Mouse (Mus musculus) ES-Bruce4 (cell line): Measurements from ENCODE around the gene Ddi2. TPM values are rescaled to one million over a fixed set of nuclear protein-coding genes. Genes with fewer than 3 reads are reported as not detected.

ENCODE experiments used
- H3K27ac ChIP-seq: 2 replicates; pipeline ENCODE4 v1.5.1; 2012; ENCODE audit warnings: low read length, inconsistent platforms; ENCODE audit not compliant: insufficient read depth
- H3K27me3 ChIP-seq: 2 replicates; pipeline ENCODE4 v1.6.1; 2012; ENCODE audit warnings: mild to moderate bottlenecking, low read length, inconsistent platforms; ENCODE audit not compliant: control insufficient read depth, poor library complexity, insufficient read depth, severe bottlenecking
- H3K36me3 ChIP-seq: 2 replicates; pipeline ENCODE4 v1.6.1; 2012; ENCODE audit warnings: inconsistent platforms, mild to moderate bottlenecking, low read length, moderate library complexity; ENCODE audit not compliant: control insufficient read depth, poor library complexity, insufficient read depth, severe bottlenecking
- H3K4me1 ChIP-seq: one replicate; pipeline ENCODE4 v1.8.1; 2011; ENCODE audit warnings: low read length; ENCODE audit not compliant: control insufficient read depth, insufficient read depth
- H3K4me3 ChIP-seq: 2 replicates; pipeline ENCODE4 v1.5.1; 2011; ENCODE audit warnings: low read depth, mild to moderate bottlenecking, low read length
- H3K9ac ChIP-seq: 2 replicates; pipeline ENCODE4 v1.6.1; 2012; ENCODE audit warnings: low read depth, mild to moderate bottlenecking, inconsistent platforms; ENCODE audit not compliant: poor library complexity, severe bottlenecking
- H3K9me3 ChIP-seq: replicated peaks from 2 replicates; pipeline ENCODE4 v1.6.1; 2012; ENCODE audit warnings: mild to moderate bottlenecking, low read length, inconsistent platforms; ENCODE audit not compliant: control insufficient read depth, poor library complexity, insufficient read depth, severe bottlenecking
- CTCF ChIP-seq: IDR thresholded peaks from one replicate; pipeline ENCODE4 v1.8.1; 2011; ENCODE audit warnings: low read depth, low read length
- EP300 ChIP-seq: IDR thresholded peaks from 2 replicates; pipeline ENCODE4 v1.6.1; 2011; ENCODE audit warnings: low read depth, low read length; ENCODE audit not compliant: insufficient read depth
- POLR2A ChIP-seq: IDR thresholded peaks from one replicate; pipeline ENCODE4 v1.8.1; 2011; ENCODE audit warnings: low read length; ENCODE audit not compliant: insufficient read depth
- polyA plus RNA-seq: library from polyadenylated mRNA; stranded (reverse); fragments of >200 nt; gene quantifications from 2 replicates; pipeline ENCODE4 v1.2.4, GENCODE M21; 2011; ENCODE audit warnings: low read depth; ENCODE audit not compliant: missing spikeins, insufficient read depth, insufficient read length

Gene Ddi2
- polyA plus RNA-seq, 1 experiment, result 46.0 TPM

- H3K36me3 ChIP-seq, result no peaks in the 10 kb centered on the region
- no peak for TF ChIP-seq POLR2A
- peak; percentile 5 for TF ChIP-seq CTCF
- no peaks in the 10 kb centered on the region for H3K27me3 ChIP-seq
- no peak overlapping the region for H3K4me3 ChIP-seq
- H3K4me1 ChIP-seq, result no peaks in the 10 kb centered on the region
- H3K9me3 ChIP-seq, result no peaks in the 10 kb centered on the region
- H3K9ac ChIP-seq, result no peak overlapping the region
- H3K27ac ChIP-seq, result no peak overlapping the region
These were observed 83.7 kb downstream of the Ddi2 start for GRCm38 (mm10) chr4:141639474-141639873.

- Histone ChIP-seq H3K9me3 (no peaks in the 10 kb centered on the region), H3K36me3 (no peaks in the 10 kb centered on the region), H3K4me3 (no peak overlapping the region), H3K27me3 (no peaks in the 10 kb centered on the region), H3K4me1 (no peaks in the 10 kb centered on the region), H3K27ac (no peak overlapping the region), H3K9ac (no peak overlapping the region)
- TF ChIP-seq POLR2A (no peak), CTCF (no peak), EP300 (no peak)
These were observed 86.5 kb downstream of the Ddi2 start for GRCm38 (mm10) chr4:141636693-141637092.

DNA sequence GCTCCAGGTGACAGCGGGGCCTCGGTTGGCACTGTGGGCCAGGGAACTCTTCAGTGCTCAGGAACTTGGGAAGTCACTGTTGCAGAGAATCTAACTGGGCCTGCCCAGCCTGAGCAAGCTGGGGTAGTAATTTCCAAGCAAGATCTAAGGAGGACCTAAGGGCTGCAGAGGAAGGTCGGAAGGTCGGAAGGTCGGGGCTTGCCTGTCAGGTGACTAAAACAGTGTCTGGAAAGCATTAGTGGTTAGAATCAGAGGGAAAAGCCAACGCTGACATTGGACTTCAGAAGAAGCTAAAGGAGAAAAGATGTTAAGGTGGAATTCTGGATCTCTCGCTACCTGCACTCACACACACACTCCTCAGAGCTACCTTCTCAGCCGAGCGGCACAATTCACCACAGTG, 87.2 kb downstream of the Ddi2 start:
- no peaks in the 10 kb centered on the region for H3K27me3 ChIP-seq
- no peak for TF ChIP-seq POLR2A
- no peak for TF ChIP-seq CTCF
- no peak for TF ChIP-seq EP300
- H3K36me3 ChIP-seq, result no peaks in the 10 kb centered on the region
- no peak overlapping the region for H3K9ac ChIP-seq
- no peaks in the 10 kb centered on the region for H3K4me1 ChIP-seq
- H3K27ac ChIP-seq, result no peak overlapping the region
- no peak overlapping the region for H3K4me3 ChIP-seq
- no peaks in the 10 kb centered on the region for H3K9me3 ChIP-seq

- TF ChIP-seq CTCF (no peak), POLR2A (no peak), EP300 (no peak)
- no peak overlapping the region for H3K9ac ChIP-seq
These were observed 90.9 kb downstream of the Ddi2 start for GRCm38 (mm10) chr4:141632111-141632873.

DNA sequence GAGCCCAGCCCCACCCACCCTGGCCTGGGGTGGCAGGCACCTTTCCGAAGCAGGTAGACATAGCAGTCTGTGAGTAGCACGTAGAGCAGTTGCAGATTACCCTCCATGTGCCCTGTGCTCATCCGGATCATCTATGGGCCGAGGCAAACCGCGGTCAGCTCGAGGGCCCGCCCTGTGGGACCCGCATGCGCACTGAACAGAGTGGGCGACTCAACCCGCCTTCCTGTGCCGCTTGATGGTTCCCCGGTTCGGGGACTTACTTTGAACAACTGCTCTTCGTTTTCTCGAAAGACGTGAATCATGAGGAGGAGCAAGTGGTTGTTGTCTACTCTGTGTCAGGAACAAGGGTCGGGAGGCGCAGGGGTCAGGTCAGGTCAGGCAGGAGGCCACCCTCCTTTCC, 92.0 kb downstream of the Ddi2 start:
- H3K27ac ChIP-seq, result no peak overlapping the region
- no peak overlapping the region for H3K4me3 ChIP-seq
- no peaks in the 10 kb centered on the region for H3K4me1 ChIP-seq
- no peaks in the 10 kb centered on the region for H3K9me3 ChIP-seq
- no peaks in the 10 kb centered on the region for H3K27me3 ChIP-seq
- H3K9ac ChIP-seq, result no peak overlapping the region
- no peak for TF ChIP-seq POLR2A
- no peak for TF ChIP-seq CTCF
- no peak for TF ChIP-seq EP300
- no peaks in the 10 kb centered on the region for H3K36me3 ChIP-seq

More at GRCm38 (mm10) chr4:141632111-141632873, 90.9 kb downstream of the Ddi2 start:
- Histone ChIP-seq H3K9me3 (no peaks in the 10 kb centered on the region), H3K36me3 (no peaks in the 10 kb centered on the region), H3K27ac (no peak overlapping the region), H3K27me3 (no peaks in the 10 kb centered on the region), H3K4me3 (no peak overlapping the region), H3K4me1 (no peaks in the 10 kb centered on the region)

- H3K36me3 ChIP-seq, result no peaks in the 10 kb centered on the region
- no peak overlapping the region for H3K4me3 ChIP-seq
- no peaks in the 10 kb centered on the region for H3K27me3 ChIP-seq
- H3K27ac ChIP-seq, result no peak overlapping the region
- H3K9me3 ChIP-seq, result no peaks in the 10 kb centered on the region
- no peak overlapping the region for H3K9ac ChIP-seq
- peaks cover 2% of the 10 kb centered on the region for H3K4me1 ChIP-seq
- no peak for TF ChIP-seq EP300
- no peak for TF ChIP-seq CTCF
- TF ChIP-seq POLR2A, result no peak
These were observed 93.2 kb downstream of the Ddi2 start for GRCm38 (mm10) chr4:141630021-141630420.
